Mouse (Mus musculus): ENCODE measurements around the gene Rph3al. TPM values are rescaled to one million over a fixed set of nuclear protein-coding genes. Genes with fewer than 3 reads are reported as not detected.

Rph3al gene
- polyA plus RNA-seq, 1 experiment from 2014 or later: 2.2 TPM

- WGBS: 51% methylated on average over 9 of the region's 9 CpGs
- Histone ChIP-seq H3K4me3 (ENCODE audit: low read depth, low read length) (no peak overlapping the region), H3K27ac (ENCODE audit: low read depth, low read length) (no peak overlapping the region), H3K9me3 (ENCODE audit: control insufficient read depth, low read length) (no peaks in the 10 kb centered on the region), H3K9ac (ENCODE audit: low read depth, low read length) (no peak overlapping the region), H3K36me3 (ENCODE audit: control insufficient read depth, insufficient read depth, low read length) (no peaks in the 10 kb centered on the region), H3K4me2 (replicated peaks; ENCODE audit: low read depth, low read length) (no peak overlapping the region), H3K4me1 (replicated peaks; ENCODE audit: control insufficient read depth, insufficient read depth, low read length) (no peaks in the 10 kb centered on the region), H3K27me3 (ENCODE audit: control insufficient read depth, insufficient read depth, low read length) (no peaks in the 10 kb centered on the region)
- no peak for ATAC-seq (ENCODE audit: low FRiP score)
- no peak for DNase-seq (ENCODE audit: low spot score)
These were observed 72.4 kb downstream of the Rph3al start for GRCm38 (mm10) chr11:75865859-75866258.

- Histone ChIP-seq H3K27me3 (ENCODE audit: control insufficient read depth, insufficient read depth, low read length) (no peaks in the 10 kb centered on the region), H3K36me3 (ENCODE audit: control insufficient read depth, insufficient read depth, low read length) (no peaks in the 10 kb centered on the region), H3K9ac (ENCODE audit: low read depth, low read length) (no peak overlapping the region), H3K4me2 (replicated peaks; ENCODE audit: low read depth, low read length) (no peak overlapping the region), H3K9me3 (ENCODE audit: control insufficient read depth, low read length) (no peaks in the 10 kb centered on the region), H3K27ac (ENCODE audit: low read depth, low read length) (no peak overlapping the region), H3K4me3 (ENCODE audit: low read depth, low read length) (no peak overlapping the region), H3K4me1 (replicated peaks; ENCODE audit: control insufficient read depth, insufficient read depth, low read length) (no peaks in the 10 kb centered on the region)
- WGBS: 45% methylated on average over 7 of the region's 7 CpGs
- no peak for DNase-seq (ENCODE audit: low spot score)
- no peak for ATAC-seq (ENCODE audit: low FRiP score)
These were observed 73.0 kb downstream of the Rph3al start for GRCm38 (mm10) chr11:75865253-75865619.

DNA sequence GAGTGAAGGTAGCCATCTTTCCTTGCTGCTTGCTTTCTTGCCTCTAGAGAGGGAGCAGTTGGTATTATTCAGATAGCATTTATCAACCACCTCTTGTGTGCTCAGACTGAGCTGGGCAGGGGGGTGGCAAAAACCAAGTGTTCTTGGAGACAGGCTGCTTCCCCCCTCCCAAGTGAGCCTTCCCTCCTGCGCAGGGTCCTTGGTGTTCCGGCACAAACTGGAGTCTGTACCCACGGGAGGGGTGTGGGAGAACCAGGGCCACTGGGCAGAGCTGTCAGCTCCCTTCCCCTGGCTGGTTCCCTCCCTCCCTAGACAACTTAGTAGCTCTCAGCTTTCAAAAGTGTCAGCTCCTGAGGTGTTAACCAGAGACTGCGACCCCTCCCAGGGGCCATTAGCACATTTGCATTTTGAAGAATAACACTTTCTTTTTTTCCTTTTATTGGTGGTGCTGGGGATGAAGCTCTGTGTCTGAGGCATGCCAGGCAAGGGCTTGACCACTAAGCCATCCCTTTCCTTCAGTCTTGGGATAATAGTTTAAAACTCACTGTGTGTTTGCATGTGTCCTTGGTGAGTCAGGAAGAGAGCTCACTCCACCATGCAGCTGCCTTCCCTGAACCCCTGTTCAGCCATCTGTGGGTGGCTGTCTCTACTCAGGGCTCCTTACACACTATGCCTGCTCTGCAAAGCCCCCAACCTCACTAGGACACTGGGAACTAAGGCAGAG lies 73.5 kb downstream of the Rph3al start:
- Histone ChIP-seq H3K4me1 (replicated peaks; ENCODE audit: control insufficient read depth, insufficient read depth, low read length) (no peaks in the 10 kb centered on the region), H3K36me3 (ENCODE audit: control insufficient read depth, insufficient read depth, low read length) (no peaks in the 10 kb centered on the region), H3K4me3 (ENCODE audit: low read depth, low read length) (no peak overlapping the region), H3K27me3 (ENCODE audit: control insufficient read depth, insufficient read depth, low read length) (no peaks in the 10 kb centered on the region), H3K27ac (ENCODE audit: low read depth, low read length) (no peak overlapping the region), H3K4me2 (replicated peaks; ENCODE audit: low read depth, low read length) (no peak overlapping the region), H3K9me3 (ENCODE audit: control insufficient read depth, low read length) (no peaks in the 10 kb centered on the region), H3K9ac (ENCODE audit: low read depth, low read length) (no peak overlapping the region)
- no peak for DNase-seq (ENCODE audit: low spot score)
- ATAC-seq (ENCODE audit: low FRiP score): no peak
- WGBS: 43% methylated on average over 4 of the region's 4 CpGs

DNA sequence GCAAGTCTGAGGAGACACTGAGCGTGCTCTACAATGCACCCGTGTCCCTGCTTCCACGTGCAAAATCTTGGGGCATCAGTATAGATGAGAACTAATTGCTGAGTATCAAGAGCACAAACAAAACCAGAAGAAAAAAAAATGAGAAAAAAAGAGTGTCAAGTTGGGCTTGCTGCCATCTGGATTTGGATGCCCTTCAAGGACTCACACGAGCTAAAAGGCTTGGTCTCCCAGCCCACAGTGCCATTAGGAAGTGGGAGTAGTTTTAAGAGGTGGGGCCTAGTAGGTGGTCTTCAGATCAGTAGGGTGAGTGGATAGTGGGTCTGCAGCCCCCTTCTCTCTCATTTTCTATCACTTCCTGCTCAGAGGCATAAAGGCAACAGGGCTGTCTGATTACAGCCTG lies 75.8 kb downstream of the Rph3al start:
- DNase-seq (ENCODE audit: low spot score) (no peak), ATAC-seq (ENCODE audit: low FRiP score) (no peak)
- 85% methylated on average over 4 of the region's 4 CpGs for WGBS
- H3K4me1 ChIP-seq (replicated peaks; ENCODE audit: control insufficient read depth, insufficient read depth, low read length): no peaks in the 10 kb centered on the region
- no peaks in the 10 kb centered on the region for H3K9me3 ChIP-seq (ENCODE audit: control insufficient read depth, low read length)
- H3K27ac ChIP-seq (ENCODE audit: low read depth, low read length): no peak overlapping the region
- H3K9ac ChIP-seq (ENCODE audit: low read depth, low read length): no peak overlapping the region
- H3K4me2 ChIP-seq (replicated peaks; ENCODE audit: low read depth, low read length): no peak overlapping the region
- H3K4me3 ChIP-seq (ENCODE audit: low read depth, low read length): no peak overlapping the region
- no peaks in the 10 kb centered on the region for H3K27me3 ChIP-seq (ENCODE audit: control insufficient read depth, insufficient read depth, low read length)
- H3K36me3 ChIP-seq (ENCODE audit: control insufficient read depth, insufficient read depth, low read length): no peaks in the 10 kb centered on the region

GRCm38 (mm10) chr11:75861653-75862052 lies 76.6 kb downstream of the Rph3al start:
- no peak for ATAC-seq (ENCODE audit: low FRiP score)
- no peaks in the 10 kb centered on the region for H3K36me3 ChIP-seq (ENCODE audit: control insufficient read depth, insufficient read depth, low read length)
- H3K4me1 ChIP-seq (replicated peaks; ENCODE audit: control insufficient read depth, insufficient read depth, low read length): no peaks in the 10 kb centered on the region
- H3K9me3 ChIP-seq (ENCODE audit: control insufficient read depth, low read length): no peaks in the 10 kb centered on the region
- H3K4me2 ChIP-seq (replicated peaks; ENCODE audit: low read depth, low read length): no peak overlapping the region
- H3K9ac ChIP-seq (ENCODE audit: low read depth, low read length): no peak overlapping the region
- H3K27ac ChIP-seq (ENCODE audit: low read depth, low read length): no peak overlapping the region
- no peak for DNase-seq (ENCODE audit: low spot score)
- WGBS: 62% methylated on average over 4 of the region's 4 CpGs
- H3K27me3 ChIP-seq (ENCODE audit: control insufficient read depth, insufficient read depth, low read length): no peaks in the 10 kb centered on the region
- no peak overlapping the region for H3K4me3 ChIP-seq (ENCODE audit: low read depth, low read length)

DNA sequence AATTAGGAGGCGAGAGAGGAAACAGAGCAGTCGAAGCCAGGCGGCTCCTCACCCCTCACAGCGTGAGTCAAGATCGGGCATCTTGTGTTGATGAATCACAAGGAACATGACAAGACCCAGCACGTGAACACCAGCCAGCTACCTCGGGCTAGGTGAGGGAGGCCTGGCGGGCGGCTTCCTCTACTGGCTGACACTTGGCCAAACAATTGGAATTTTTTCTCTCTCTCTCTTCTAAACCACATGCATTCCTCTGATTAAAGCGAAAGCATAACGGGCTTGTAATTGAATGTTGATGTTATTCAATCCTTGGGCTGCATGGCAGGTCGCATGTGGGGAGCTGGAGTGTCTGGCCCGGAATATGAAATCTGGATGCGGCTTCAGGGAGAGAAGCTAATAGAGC lies 77.0 kb downstream of the Rph3al start:
- DNase-seq (ENCODE audit: low spot score): no peak
- H3K9me3 ChIP-seq (ENCODE audit: control insufficient read depth, low read length): no peaks in the 10 kb centered on the region
- no peak overlapping the region for H3K27ac ChIP-seq (ENCODE audit: low read depth, low read length)
- no peak overlapping the region for H3K4me2 ChIP-seq (replicated peaks; ENCODE audit: low read depth, low read length)
- H3K4me3 ChIP-seq (ENCODE audit: low read depth, low read length): no peak overlapping the region
- H3K9ac ChIP-seq (ENCODE audit: low read depth, low read length): no peak overlapping the region
- 63% methylated on average over 14 of the region's 14 CpGs for WGBS
- no peaks in the 10 kb centered on the region for H3K36me3 ChIP-seq (ENCODE audit: control insufficient read depth, insufficient read depth, low read length)
- ATAC-seq (ENCODE audit: low FRiP score): no peak
- no peaks in the 10 kb centered on the region for H3K27me3 ChIP-seq (ENCODE audit: control insufficient read depth, insufficient read depth, low read length)
- H3K4me1 ChIP-seq (replicated peaks; ENCODE audit: control insufficient read depth, insufficient read depth, low read length): no peaks in the 10 kb centered on the region

DNA sequence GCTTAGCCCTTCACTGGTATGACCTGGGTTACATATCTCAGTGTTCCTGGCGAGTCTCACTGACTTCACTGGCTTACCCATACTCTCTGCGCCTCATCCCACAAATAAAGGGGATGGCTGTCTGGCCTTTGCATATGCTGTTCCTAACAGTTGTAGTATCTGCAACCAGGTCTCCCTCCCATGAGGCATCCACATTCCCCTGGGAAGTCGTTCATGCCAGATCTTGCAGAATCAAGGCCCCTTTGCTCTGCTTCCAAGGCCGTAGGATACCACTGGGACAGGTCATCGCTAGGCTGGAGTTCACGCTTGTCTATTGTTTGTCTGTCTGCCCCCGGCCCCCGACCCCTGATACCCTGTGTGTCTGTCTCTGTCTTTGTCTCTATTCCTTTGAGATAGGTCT lies 78.8 kb downstream of the Rph3al start:
- H3K4me1 ChIP-seq (replicated peaks; ENCODE audit: control insufficient read depth, insufficient read depth, low read length): no peaks in the 10 kb centered on the region
- H3K9me3 ChIP-seq (ENCODE audit: control insufficient read depth, low read length): no peaks in the 10 kb centered on the region
- no peaks in the 10 kb centered on the region for H3K36me3 ChIP-seq (ENCODE audit: control insufficient read depth, insufficient read depth, low read length)
- ATAC-seq (ENCODE audit: low FRiP score): no peak
- no peaks in the 10 kb centered on the region for H3K27me3 ChIP-seq (ENCODE audit: control insufficient read depth, insufficient read depth, low read length)
- H3K27ac ChIP-seq (ENCODE audit: low read depth, low read length): no peak overlapping the region
- H3K4me3 ChIP-seq (ENCODE audit: low read depth, low read length): no peak overlapping the region
- no peak for DNase-seq (ENCODE audit: low spot score)
- 67% methylated on average over 8 of the region's 8 CpGs for WGBS
- H3K9ac ChIP-seq (ENCODE audit: low read depth, low read length): no peak overlapping the region
- no peak overlapping the region for H3K4me2 ChIP-seq (replicated peaks; ENCODE audit: low read depth, low read length)

GRCm38 (mm10) chr11:75858975-75859374 lies 79.3 kb downstream of the Rph3al start:
- WGBS: 82% methylated on average over 2 of the region's 2 CpGs
- no peaks in the 10 kb centered on the region for H3K27me3 ChIP-seq (ENCODE audit: control insufficient read depth, insufficient read depth, low read length)
- H3K27ac ChIP-seq (ENCODE audit: low read depth, low read length): no peak overlapping the region
- ATAC-seq (ENCODE audit: low FRiP score) (no peak), DNase-seq (ENCODE audit: low spot score) (no peak)
- no peak overlapping the region for H3K4me2 ChIP-seq (replicated peaks; ENCODE audit: low read depth, low read length)
- no peak overlapping the region for H3K9ac ChIP-seq (ENCODE audit: low read depth, low read length)
- no peak overlapping the region for H3K4me3 ChIP-seq (ENCODE audit: low read depth, low read length)
- no peaks in the 10 kb centered on the region for H3K36me3 ChIP-seq (ENCODE audit: control insufficient read depth, insufficient read depth, low read length)
- no peaks in the 10 kb centered on the region for H3K4me1 ChIP-seq (replicated peaks; ENCODE audit: control insufficient read depth, insufficient read depth, low read length)
- no peaks in the 10 kb centered on the region for H3K9me3 ChIP-seq (ENCODE audit: control insufficient read depth, low read length)

DNA sequence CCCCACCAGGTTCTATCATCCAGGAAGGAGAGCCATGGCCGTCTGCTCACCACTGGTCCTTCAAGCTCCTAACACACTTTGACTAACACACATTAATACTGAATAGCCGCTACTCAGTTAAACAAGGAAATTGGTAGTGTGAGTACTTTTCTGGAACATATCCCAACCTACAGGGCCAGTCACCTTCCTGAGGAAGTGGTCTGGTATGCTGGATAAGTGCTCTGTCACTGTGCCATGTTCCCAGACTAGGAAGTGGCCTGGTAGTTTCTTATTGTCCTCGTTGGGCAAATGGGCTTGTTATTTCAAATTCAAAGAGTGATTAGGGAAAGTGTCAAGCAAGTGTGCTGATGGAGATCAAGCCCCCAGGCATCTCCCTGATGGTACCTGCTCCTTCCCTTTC lies 80.4 kb downstream of the Rph3al start:
- no peaks in the 10 kb centered on the region for H3K4me1 ChIP-seq (replicated peaks; ENCODE audit: control insufficient read depth, insufficient read depth, low read length)
- H3K36me3 ChIP-seq (ENCODE audit: control insufficient read depth, insufficient read depth, low read length): no peaks in the 10 kb centered on the region
- DNase-seq (ENCODE audit: low spot score) (no peak), ATAC-seq (ENCODE audit: low FRiP score) (no peak)
- H3K27ac ChIP-seq (ENCODE audit: low read depth, low read length): no peak overlapping the region
- H3K9ac ChIP-seq (ENCODE audit: low read depth, low read length): no peak overlapping the region
- no peaks in the 10 kb centered on the region for H3K27me3 ChIP-seq (ENCODE audit: control insufficient read depth, insufficient read depth, low read length)
- no peak overlapping the region for H3K4me2 ChIP-seq (replicated peaks; ENCODE audit: low read depth, low read length)
- 88% methylated on average over 3 of the region's 3 CpGs for WGBS
- H3K4me3 ChIP-seq (ENCODE audit: low read depth, low read length): no peak overlapping the region
- H3K9me3 ChIP-seq (ENCODE audit: control insufficient read depth, low read length): no peaks in the 10 kb centered on the region
